Mouse (Mus musculus): Measurements from ENCODE around the gene Large2.

- TF ChIP-seq POLR2A (IDR thresholded peaks at IDR 0.05; ENCODE audit: borderline replicate concordance, low read depth, low read length) (no peak), CTCF (IDR thresholded peaks at IDR 0.05; ENCODE audit: low read depth, low read length) (no peak)
These were observed 9.4 kb upstream of the Large2 start for GRCm38 (mm10) chr2:92384101-92384500.
